Mouse (Mus musculus) neural tube, embryonic 14.5 days (tissue): ENCODE data around the gene Ydjc. TPM values are rescaled to one million over a fixed set of nuclear protein-coding genes. Genes with fewer than 3 reads are reported as not detected.
A peak's percentile ranks its signal among the peaks of the same experiment; 100 is the strongest.

Experiments
- ATAC-seq: fragments of 200-750 bp; cut with Nextera tagmentation; 2 replicates; pipeline ENCODE4 v1.8.0; 2017; ENCODE audit warnings: low read depth, mild to moderate bottlenecking, moderate TSS enrichment, moderate library complexity
- H3K27ac ChIP-seq: fragments of 300-500 bp; sonication (generic); 2 replicates; pipeline ENCODE4 v1.5.1; 2014; ENCODE audit warnings: low read depth, mild to moderate bottlenecking, control low read depth, low read length, moderate library complexity, mixed read lengths
- H3K27me3 ChIP-seq: fragments of 300-500 bp; sonication (generic); 2 replicates; pipeline ENCODE4 v1.6.1; 2014; ENCODE audit warnings: low read length; ENCODE audit not compliant: control insufficient read depth, insufficient read depth
- H3K36me3 ChIP-seq: fragments of 300-500 bp; sonication (generic); 2 replicates; pipeline ENCODE4 v1.6.1; 2014; ENCODE audit warnings: low read length, mixed read lengths; ENCODE audit not compliant: control insufficient read depth, insufficient read depth
- H3K4me1 ChIP-seq: fragments of 300-500 bp; sonication (generic); 2 replicates; pipeline ENCODE4 v1.6.1; 2014; ENCODE audit warnings: low read length; ENCODE audit not compliant: control insufficient read depth, insufficient read depth
- H3K4me2 ChIP-seq: fragments of 300-500 bp; sonication (generic); 2 replicates; pipeline ENCODE4 v1.6.1; 2014; ENCODE audit warnings: mild to moderate bottlenecking, low read depth, low read length, control low read depth
- H3K4me3 ChIP-seq: fragments of 300-500 bp; sonication (generic); 2 replicates; pipeline ENCODE4 v1.5.1; 2014; ENCODE audit warnings: low read depth, low read length, control low read depth, mixed read lengths
- H3K9ac ChIP-seq: fragments of 300-500 bp; sonication (generic); replicated peaks from 2 replicates; pipeline ENCODE4 v1.6.1; 2014; ENCODE audit warnings: low read depth, mild to moderate bottlenecking, control low read depth, low read length, mixed read lengths
- H3K9me3 ChIP-seq: fragments of 300-500 bp; sonication (generic); 2 replicates; pipeline ENCODE4 v1.6.1; 2016; ENCODE audit warnings: low read length; ENCODE audit not compliant: control insufficient read depth
- WGBS: fragments of 180-500 bp; shearing (Covaris S2); extraction: QIAGEN DNeasy Blood & Tissue Kit; methylation state at CpG from one replicate; pipeline ENCODE4 v1.1.7; 2014; 5-methylcytosine and 5-hydroxymethylcytosine counted together
- microRNA counts: library from miRNA; unstranded; fragments of <30 nt; microRNA quantifications from one replicate; lab custom pipeline; 2016
- microRNA-seq: library from miRNA; unstranded; fragments of <30 nt; microRNA quantifications from one replicate; pipeline ENCODE4, GENCODE M21; 2016
- polyA plus RNA-seq: library from polyadenylated mRNA; unstranded; fragments of >200 nt; fragmentation: Nextera tagmentation; extraction: Ambion mirVana; gene quantifications from 2 replicates; pipeline ENCODE4 v1.2.1, GENCODE M21; 2014

Gene Ydjc
- polyA plus RNA-seq, 1 experiment from 2014 or later: 51.3 TPM

DNA sequence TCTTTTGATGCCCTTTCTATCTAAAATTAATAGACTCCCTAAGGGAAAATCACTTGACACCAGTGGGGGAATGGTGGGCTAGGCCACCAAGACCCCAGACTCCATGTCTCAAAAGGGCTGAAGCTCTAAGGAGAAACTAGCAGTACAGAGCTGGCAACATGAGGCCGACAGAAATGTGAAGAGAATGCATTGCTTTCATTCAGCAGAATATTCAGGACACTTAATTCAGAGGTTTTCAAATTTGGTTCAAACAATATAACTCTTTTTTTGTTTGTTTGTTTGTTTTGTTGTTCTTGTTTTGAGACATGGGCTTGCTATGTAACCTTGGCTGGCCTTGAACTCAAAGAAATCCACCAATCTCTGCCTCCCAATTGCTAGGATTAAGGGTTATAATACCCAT lies 58.1 kb downstream of the Ydjc start, which contains the start of gene Ube2l3:
Ube2l3 (minus strand) TSS at position 101 of the 400 bp plus-strand sequence.
- no peak for ATAC-seq
- H3K4me1 ChIP-seq: peaks cover 11% of the 10 kb centered on the region
- H3K9me3 ChIP-seq: no peaks in the 10 kb centered on the region
- H3K27me3 ChIP-seq: no peaks in the 10 kb centered on the region
- no peak within 1 kb of the TSS for H3K9ac ChIP-seq
- WGBS: 95% methylated on average over 1 of the region's 1 CpGs
- no peaks in the 10 kb centered on the region for H3K36me3 ChIP-seq
- no peak within 1 kb of the TSS for H3K27ac ChIP-seq
- H3K4me3 ChIP-seq: peak within 1 kb of the TSS; percentile 97
- no peak within 1 kb of the TSS for H3K4me2 ChIP-seq

DNA sequence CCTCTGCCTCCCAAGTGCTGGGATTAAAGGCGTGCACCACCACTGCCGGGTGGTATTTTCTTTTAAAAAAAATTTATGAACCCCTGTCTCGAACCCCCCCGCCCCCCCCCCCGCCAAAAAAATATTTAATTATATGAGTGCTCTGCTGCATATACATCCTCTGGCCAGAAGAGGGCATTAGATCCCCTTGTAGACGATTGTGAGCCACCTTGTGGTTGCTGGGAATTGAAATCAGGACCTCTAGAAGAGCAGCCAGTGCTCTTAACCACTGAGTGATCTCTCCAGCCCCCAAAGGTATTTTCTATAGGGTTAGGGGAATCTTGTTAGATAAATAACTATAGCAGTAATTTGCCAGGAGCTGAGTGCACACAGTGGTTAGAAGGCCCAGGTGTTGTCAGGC lies 60.6 kb downstream of the Ydjc start:
- H3K27me3 ChIP-seq: no peaks in the 10 kb centered on the region
- H3K27ac ChIP-seq: no peak overlapping the region
- no peak overlapping the region for H3K4me3 ChIP-seq
- H3K9ac ChIP-seq: no peak overlapping the region
- peaks cover 13% of the 10 kb centered on the region for H3K4me1 ChIP-seq
- no peak for ATAC-seq
- no peak overlapping the region for H3K4me2 ChIP-seq
- H3K9me3 ChIP-seq: no peaks in the 10 kb centered on the region
- WGBS: 5% methylated on average over 6 of the region's 6 CpGs
- no peaks in the 10 kb centered on the region for H3K36me3 ChIP-seq

GRCm38 (mm10) chr16:17208389-17209361 lies 64.3 kb downstream of the Ydjc start, which contains the start of gene Rimbp3:
TSS of gene Rimbp3 (plus strand) at chr16:17208603.
- Histone ChIP-seq H3K4me2 (peak within 1 kb of the TSS; percentile 97), H3K9me3 (no peaks in the 10 kb centered on the region), H3K36me3 (no peaks in the 10 kb centered on the region), H3K4me3 (peak within 1 kb of the TSS; percentile 55), H3K27ac (peak within 1 kb of the TSS; percentile 82), H3K4me1 (peaks cover 17% of the 10 kb centered on the region), H3K9ac (peak within 1 kb of the TSS; percentile 63), H3K27me3 (no peaks in the 10 kb centered on the region)
- WGBS: under 1% methylated on average over 84 of the region's 85 CpGs
- ATAC-seq: peak; percentile 89

- WGBS: 2% methylated on average over 37 of the region's 37 CpGs
Observed at GRCm38 (mm10) chr16:17209404-17209960, 65.1 kb downstream of the Ydjc start.

More at GRCm38 (mm10) chr16:17209404-17209960, 65.1 kb downstream of the Ydjc start:
- Histone ChIP-seq H3K4me3 (peak overlapping the region; percentile 55), H3K9me3 (no peaks in the 10 kb centered on the region), H3K27me3 (no peaks in the 10 kb centered on the region), H3K36me3 (no peaks in the 10 kb centered on the region), H3K27ac (peak overlapping the region; percentile 82), H3K4me1 (peaks cover 17% of the 10 kb centered on the region), H3K9ac (peak overlapping the region; percentile 63), H3K4me2 (peak overlapping the region; percentile 97)
- ATAC-seq: peak; percentile 13

MicroRNA genes within 50 kb of the gene (microRNA counts, 519-probe panel; counts per million panel counts)
- microRNA mmu-miR-130b (lab: Ali Mortazavi, UCI) (5,305 counts per million, percentile 75 among the panel's probes with 10 or more counts), microRNA mmu-miR-301b (lab: Ali Mortazavi, UCI) (4,270 counts per million, percentile 52 among the panel's probes with 10 or more counts)

Small RNA genes lying within 50 kb of the gene (microRNA-seq; reads per million reads assigned to microRNA genes)
- gene Mir130b: 3,863 reads per million, percentile 90 among the genes with 10 or more reads in this experiment
- 147 reads per million, percentile 52 among the genes with 10 or more reads in this experiment for gene Mir301b

Other genes starting within 250 kb of the Ydjc start
- 16.7 and 24.9 TPM in 2 replicates for gene Ppm1f, start 248.2 kb upstream of the Ydjc start, polyA plus RNA-seq
- 229 and 233 TPM in 2 replicates for gene Mapk1, start 161.2 kb upstream of the Ydjc start, polyA plus RNA-seq
- 109 and 129 TPM in 2 replicates for gene Ypel1, start 74.9 kb upstream of the Ydjc start, polyA plus RNA-seq
- 131 and 143 TPM in 2 replicates for gene Ppil2, start 33.4 kb upstream of the Ydjc start, polyA plus RNA-seq
- gene 2610318N02Rik, start 19.5 kb upstream of the Ydjc start, polyA plus RNA-seq: 9.3 and 12.1 TPM in 2 replicates
- gene Sdf2l1, start 12.2 kb upstream of the Ydjc start, polyA plus RNA-seq: 15.9 and 20.8 TPM in 2 replicates
- 3.3 TPM in 2 replicates for gene Ccdc116, start 2.6 kb downstream of the Ydjc start, polyA plus RNA-seq
- gene Ube2l3, start 58.0 kb downstream of the Ydjc start, polyA plus RNA-seq: 280 and 285 TPM in 2 replicates
- 2.2 and 2.7 TPM in 2 replicates for gene Rimbp3, start 64.0 kb downstream of the Ydjc start, polyA plus RNA-seq
- 4.8 and 6.7 TPM in 2 replicates for gene Hic2, start 89.0 kb downstream of the Ydjc start, polyA plus RNA-seq
- 37.7 and 55.7 TPM in 2 replicates for gene Tmem191c, start 131.5 kb downstream of the Ydjc start, polyA plus RNA-seq
- gene Serpind1, start 186.8 kb downstream of the Ydjc start, polyA plus RNA-seq: 0.83 and 2.3 TPM in 2 replicates